Mouse (Mus musculus): ENCODE data around the gene Tmem62. TPM values are rescaled to one million over a fixed set of nuclear protein-coding genes. Genes with fewer than 3 reads are reported as not detected.
A peak's percentile ranks its signal among the peaks of the same experiment; 100 is the strongest.

The Tmem62 gene
- total RNA-seq (2014; rRNA removed; ENCODE audit: low replicate concordance) (3.3 and 8.9 TPM in 2 replicates), polyA plus RNA-seq (2015; fragmentation: Nextera tagmentation; extraction: Ambion mirVana) (2.4 and 2.7 TPM in 2 replicates)

- H3K27ac ChIP-seq (ENCODE audit: low read depth), result peak within 1 kb of the TSS; percentile 69
- no peaks in the 10 kb centered on the region for H3K9me3 ChIP-seq (replicated peaks; ENCODE audit: control insufficient read depth, low read length)
- peak; percentile 84 for ATAC-seq (ENCODE audit: insufficient read depth, low read depth)
- WGBS, result 1% methylated on average over 57 of the region's 71 CpGs
- no peaks in the 10 kb centered on the region for H3K4me1 ChIP-seq (ENCODE audit: control insufficient read depth, insufficient read depth)
- H3K9ac ChIP-seq (replicated peaks; ENCODE audit: low read depth, low read length), result peak within 1 kb of the TSS; percentile 81
- peak; percentile 45 for DNase-seq (ENCODE audit: low spot score)
- H3K4me2 ChIP-seq (ENCODE audit: low read depth, low read length), result peak within 1 kb of the TSS; percentile 92
- no peaks in the 10 kb centered on the region for H3K27me3 ChIP-seq (ENCODE audit: control insufficient read depth, insufficient read depth, low read length)
- peak within 1 kb of the TSS; percentile 75 for H3K4me3 ChIP-seq (ENCODE audit: low read depth, low read length)
- TF ChIP-seq EP300 (IDR thresholded peaks at IDR 0.05; ENCODE audit: low read depth), result no peak
- TF ChIP-seq CTCF (IDR thresholded peaks at IDR 0.05; ENCODE audit: low read depth), result peak; percentile 32
- H3K36me3 ChIP-seq (replicated peaks; ENCODE audit: control insufficient read depth, insufficient read depth, low read length), result no peaks in the 10 kb centered on the region
Measured at GRCm38 (mm10) chr2:120976990-120977925, at the start of gene Tmem62. Gene Tmem62 (plus strand): TSS chr2:120977017.

DNA sequence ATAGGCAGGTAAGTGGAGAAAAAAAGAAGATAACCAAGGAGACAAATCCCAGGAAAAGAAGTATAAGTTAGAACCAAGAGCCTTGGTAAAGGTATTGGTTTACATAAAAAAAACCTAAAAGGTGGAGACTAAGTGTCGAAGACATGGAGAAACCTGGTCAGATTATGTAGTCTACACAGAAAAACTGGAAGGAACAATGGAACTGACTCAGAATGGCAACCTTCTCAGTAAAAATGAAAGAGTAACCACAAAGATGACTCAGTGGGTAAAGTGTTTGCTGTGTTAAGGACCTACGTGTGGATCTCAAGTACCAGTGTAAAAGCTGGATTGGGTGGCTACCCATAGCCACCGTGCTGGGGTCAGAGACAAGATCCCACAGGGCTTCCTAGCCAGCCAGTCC is 43.8 kb upstream of the Tmem62 start:
- H3K4me1 ChIP-seq (ENCODE audit: control insufficient read depth, insufficient read depth), result no peaks in the 10 kb centered on the region
- H3K4me2 ChIP-seq (ENCODE audit: low read depth, low read length), result no peak overlapping the region
- H3K27ac ChIP-seq (ENCODE audit: low read depth), result no peak overlapping the region
- H3K36me3 ChIP-seq (replicated peaks; ENCODE audit: control insufficient read depth, insufficient read depth, low read length), result peaks cover 67% of the 10 kb centered on the region
- 93% methylated on average over 3 of the region's 3 CpGs for WGBS
- no peaks in the 10 kb centered on the region for H3K27me3 ChIP-seq (ENCODE audit: control insufficient read depth, insufficient read depth, low read length)
- DNase-seq (ENCODE audit: low spot score) (no peak), ATAC-seq (ENCODE audit: insufficient read depth, low read depth) (no peak)
- TF ChIP-seq CTCF (IDR thresholded peaks at IDR 0.05; ENCODE audit: low read depth) (no peak), EP300 (IDR thresholded peaks at IDR 0.05; ENCODE audit: low read depth) (no peak)
- no peak overlapping the region for H3K9ac ChIP-seq (replicated peaks; ENCODE audit: low read depth, low read length)
- no peaks in the 10 kb centered on the region for H3K9me3 ChIP-seq (replicated peaks; ENCODE audit: control insufficient read depth, low read length)
- H3K4me3 ChIP-seq (ENCODE audit: low read depth, low read length), result no peak overlapping the region

DNA sequence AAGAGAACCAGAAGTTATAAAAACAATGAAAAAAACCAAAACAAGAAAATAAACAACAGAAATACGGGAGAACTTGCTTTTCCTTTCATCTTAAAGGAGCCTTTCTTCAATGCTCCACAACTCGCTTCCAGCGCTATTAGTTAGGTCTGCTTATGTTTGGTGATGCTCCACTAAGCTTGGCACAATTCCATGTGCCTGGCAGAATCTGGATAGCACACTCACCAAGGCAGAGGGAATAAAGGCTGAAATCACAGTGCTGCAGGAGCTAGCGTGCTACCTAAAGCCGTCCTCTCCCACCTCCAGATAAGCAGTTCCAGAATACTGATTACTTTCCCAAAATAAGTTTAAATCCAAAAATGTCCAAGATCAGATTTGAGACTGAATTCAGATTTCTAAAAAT is 25.6 kb upstream of the Tmem62 start:
- Histone ChIP-seq H3K4me3 (ENCODE audit: low read depth, low read length) (no peak overlapping the region), H3K27me3 (ENCODE audit: control insufficient read depth, insufficient read depth, low read length) (no peaks in the 10 kb centered on the region), H3K4me2 (ENCODE audit: low read depth, low read length) (no peak overlapping the region), H3K4me1 (ENCODE audit: control insufficient read depth, insufficient read depth) (no peaks in the 10 kb centered on the region), H3K9ac (replicated peaks; ENCODE audit: low read depth, low read length) (no peak overlapping the region), H3K27ac (ENCODE audit: low read depth) (no peak overlapping the region), H3K36me3 (replicated peaks; ENCODE audit: control insufficient read depth, insufficient read depth, low read length) (peaks cover 62% of the 10 kb centered on the region), H3K9me3 (replicated peaks; ENCODE audit: control insufficient read depth, low read length) (no peaks in the 10 kb centered on the region)
- no peak for ATAC-seq (ENCODE audit: insufficient read depth, low read depth)
- DNase-seq (ENCODE audit: low spot score), result no peak
- TF ChIP-seq EP300 (IDR thresholded peaks at IDR 0.05; ENCODE audit: low read depth), result no peak
- TF ChIP-seq CTCF (IDR thresholded peaks at IDR 0.05; ENCODE audit: low read depth), result no peak
- WGBS, result 57% methylated on average over 5 of the region's 5 CpGs

DNA sequence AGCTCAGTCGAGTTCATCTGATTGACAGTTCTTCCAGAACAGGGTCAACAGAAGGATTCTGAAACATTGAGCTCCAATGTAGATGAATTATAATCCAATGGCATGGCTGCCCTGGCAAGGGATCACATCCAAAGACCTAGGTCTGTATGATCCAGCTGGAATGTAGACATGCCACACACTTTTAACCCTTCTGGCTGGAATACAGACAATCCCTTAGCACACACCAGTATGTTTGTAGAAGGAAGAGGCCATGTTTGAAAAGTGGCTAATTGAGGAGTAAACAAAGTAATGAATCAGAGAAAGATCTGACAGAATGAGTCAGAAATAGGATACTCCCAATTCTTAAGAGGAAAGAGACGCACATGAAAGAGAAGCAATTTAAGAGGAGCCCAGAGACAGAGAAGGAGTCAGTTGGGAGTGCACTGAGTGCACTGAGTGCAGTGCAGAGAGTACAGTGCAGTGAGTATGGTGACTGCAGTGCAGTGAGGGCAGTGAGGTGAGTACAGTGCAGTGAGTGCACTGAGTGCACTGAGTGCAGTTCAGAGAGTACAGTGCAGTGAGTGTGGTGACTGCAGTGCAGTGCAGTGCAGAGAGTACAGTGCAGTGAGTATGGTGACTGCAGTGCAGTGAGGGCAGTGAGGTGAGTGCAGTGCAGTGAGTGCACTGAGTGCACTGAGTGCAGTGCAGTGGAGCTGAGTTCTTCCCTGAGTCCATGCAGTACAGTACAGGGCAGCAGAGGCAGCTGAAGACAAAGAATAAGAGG is 24.5 kb upstream of the Tmem62 start:
- no peak overlapping the region for H3K9ac ChIP-seq (replicated peaks; ENCODE audit: low read depth, low read length)
- H3K4me3 ChIP-seq (ENCODE audit: low read depth, low read length), result no peak overlapping the region
- H3K36me3 ChIP-seq (replicated peaks; ENCODE audit: control insufficient read depth, insufficient read depth, low read length), result peaks cover 50% of the 10 kb centered on the region
- DNase-seq (ENCODE audit: low spot score) (no peak), ATAC-seq (ENCODE audit: insufficient read depth, low read depth) (no peak)
- 68% methylated on average over 2 of the region's 2 CpGs for WGBS
- no peaks in the 10 kb centered on the region for H3K9me3 ChIP-seq (replicated peaks; ENCODE audit: control insufficient read depth, low read length)
- no peaks in the 10 kb centered on the region for H3K27me3 ChIP-seq (ENCODE audit: control insufficient read depth, insufficient read depth, low read length)
- no peak for TF ChIP-seq CTCF (IDR thresholded peaks at IDR 0.05; ENCODE audit: low read depth)
- TF ChIP-seq EP300 (IDR thresholded peaks at IDR 0.05; ENCODE audit: low read depth), result no peak
- no peak overlapping the region for H3K27ac ChIP-seq (ENCODE audit: low read depth)
- no peaks in the 10 kb centered on the region for H3K4me1 ChIP-seq (ENCODE audit: control insufficient read depth, insufficient read depth)
- H3K4me2 ChIP-seq (ENCODE audit: low read depth, low read length), result no peak overlapping the region

- Histone ChIP-seq H3K9ac (replicated peaks; ENCODE audit: low read depth, low read length) (no peak overlapping the region), H3K4me2 (ENCODE audit: low read depth, low read length) (no peak overlapping the region), H3K36me3 (replicated peaks; ENCODE audit: control insufficient read depth, insufficient read depth, low read length) (peaks cover 22% of the 10 kb centered on the region), H3K9me3 (replicated peaks; ENCODE audit: control insufficient read depth, low read length) (no peaks in the 10 kb centered on the region), H3K27me3 (ENCODE audit: control insufficient read depth, insufficient read depth, low read length) (no peaks in the 10 kb centered on the region), H3K4me1 (ENCODE audit: control insufficient read depth, insufficient read depth) (no peaks in the 10 kb centered on the region), H3K27ac (ENCODE audit: low read depth) (no peak overlapping the region), H3K4me3 (ENCODE audit: low read depth, low read length) (no peak overlapping the region)
- WGBS, result 81% methylated on average over 2 of the region's 2 CpGs
- DNase-seq (ENCODE audit: low spot score) (no peak), ATAC-seq (ENCODE audit: insufficient read depth, low read depth) (no peak)
- no peak for TF ChIP-seq CTCF (IDR thresholded peaks at IDR 0.05; ENCODE audit: low read depth)
- no peak for TF ChIP-seq EP300 (IDR thresholded peaks at IDR 0.05; ENCODE audit: low read depth)
Measured at GRCm38 (mm10) chr2:120959363-120959762, 17.5 kb upstream of the Tmem62 start.
